Mouse (Mus musculus) cerebellum, adult 2 months (tissue): ENCODE data around the gene AC124502.3. TPM values are rescaled to one million over a fixed set of nuclear protein-coding genes. Genes with fewer than 3 reads are reported as not detected.
A peak's percentile ranks its signal among the peaks of the same experiment; 100 is the strongest.

Source experiments
- DNase-seq, 2 experiments: peaks; one replicate each; pipeline ENCODE4 v3.0.0; 2021
- H3K27ac ChIP-seq: fragments of 200-500 bp; 2 replicates; pipeline ENCODE4 v1.5.1; 2012; ENCODE audit warnings: low read length, control low read depth, inconsistent platforms; ENCODE audit not compliant: insufficient read depth
- H3K27me3 ChIP-seq: fragments of 200-500 bp; 2 replicates; pipeline ENCODE4 v1.6.1; 2012; ENCODE audit warnings: inconsistent platforms, mild to moderate bottlenecking, low read length, moderate library complexity; ENCODE audit not compliant: control insufficient read depth, insufficient read depth
- H3K4me1 ChIP-seq: fragments of 200-500 bp; 2 replicates; pipeline ENCODE4 v1.6.1; 2011; ENCODE audit warnings: low read length; ENCODE audit not compliant: control insufficient read depth, insufficient read depth
- H3K4me3 ChIP-seq: fragments of 200-500 bp; replicated peaks from 2 replicates; pipeline ENCODE3; 2011; ENCODE audit warnings: mild to moderate bottlenecking, low read depth, low read length, control low read depth; ENCODE audit not compliant: insufficient read depth
- CTCF ChIP-seq: fragments of 200-500 bp; IDR thresholded peaks from 2 replicates; pipeline ENCODE4 v1.5.1; 2011; ENCODE audit warnings: low read depth, mild to moderate bottlenecking, control low read depth, low read length, moderate library complexity, borderline replicate concordance; ENCODE audit not compliant: insufficient read depth
- POLR2A ChIP-seq: fragments of 200-500 bp; IDR thresholded peaks from 2 replicates; pipeline ENCODE4 v1.6.1; 2011; ENCODE audit warnings: low read length, control low read depth, borderline replicate concordance; ENCODE audit not compliant: insufficient read depth
- WGBS: fragments of 180-500 bp; shearing (Covaris S2); methylation state at CpG from one replicate; pipeline ENCODE4 v1.1.7; 2018; 5-methylcytosine and 5-hydroxymethylcytosine counted together
- polyA plus RNA-seq: library from polyadenylated mRNA; depleted of rRNA; stranded (reverse); fragments of >200 nt; gene quantifications from 2 replicates; pipeline ENCODE4 v1.2.3, GENCODE M21; 2012

Gene AC124502.3
- polyA plus RNA-seq, 1 experiment: 5.0 TPM

DNA sequence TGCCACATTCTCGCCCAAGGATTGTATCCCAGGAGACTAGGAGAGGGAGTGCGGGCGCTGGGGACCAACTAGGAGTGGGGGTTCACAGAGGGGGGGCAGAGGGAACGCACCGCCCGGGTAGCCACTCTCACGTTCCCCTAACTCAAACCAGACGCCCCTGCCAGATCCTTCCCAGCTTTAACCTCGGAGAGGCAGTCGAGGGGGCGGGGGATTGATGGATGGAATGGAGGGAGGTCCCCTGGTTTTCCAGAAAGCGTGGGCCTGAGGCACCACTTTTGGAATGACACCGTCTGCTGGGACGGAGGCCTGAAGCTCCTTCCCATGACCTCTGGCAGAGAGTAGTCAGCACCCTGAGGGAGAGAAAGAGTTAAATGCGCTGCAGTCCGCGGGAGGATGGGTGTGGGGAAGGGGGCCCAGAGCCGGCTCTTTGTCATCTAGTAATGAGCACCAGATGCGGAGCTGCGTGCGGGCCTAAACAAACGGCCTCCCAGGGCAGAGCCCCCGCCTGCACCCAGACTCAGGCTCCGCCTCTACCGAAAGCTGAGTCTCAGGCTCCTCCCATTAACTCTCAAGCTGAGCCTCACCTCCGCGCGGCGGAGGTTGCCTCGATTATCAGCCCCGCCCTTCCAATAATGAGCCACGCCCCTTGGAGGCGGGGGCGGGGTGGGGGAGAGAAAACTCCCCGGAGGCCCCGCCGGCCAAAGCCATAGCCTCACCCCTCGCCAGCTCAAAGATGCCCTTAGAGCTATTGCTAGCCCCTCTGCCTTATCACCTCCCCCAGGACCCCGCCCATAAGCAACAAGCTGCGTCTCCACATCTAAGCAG is 33.1 kb downstream of the AC124502.3 start:
- H3K27ac ChIP-seq: no peak overlapping the region
- WGBS: 7% methylated on average over 37 of the region's 40 CpGs
- peaks cover 10% of the 10 kb centered on the region for H3K4me1 ChIP-seq
- DNase-seq: peak in 1 of 2 experiments; percentile 48
- peak overlapping the region; percentile 23 for H3K4me3 ChIP-seq
- TF ChIP-seq CTCF (no peak), POLR2A (no peak)
- no peaks in the 10 kb centered on the region for H3K27me3 ChIP-seq

DNA sequence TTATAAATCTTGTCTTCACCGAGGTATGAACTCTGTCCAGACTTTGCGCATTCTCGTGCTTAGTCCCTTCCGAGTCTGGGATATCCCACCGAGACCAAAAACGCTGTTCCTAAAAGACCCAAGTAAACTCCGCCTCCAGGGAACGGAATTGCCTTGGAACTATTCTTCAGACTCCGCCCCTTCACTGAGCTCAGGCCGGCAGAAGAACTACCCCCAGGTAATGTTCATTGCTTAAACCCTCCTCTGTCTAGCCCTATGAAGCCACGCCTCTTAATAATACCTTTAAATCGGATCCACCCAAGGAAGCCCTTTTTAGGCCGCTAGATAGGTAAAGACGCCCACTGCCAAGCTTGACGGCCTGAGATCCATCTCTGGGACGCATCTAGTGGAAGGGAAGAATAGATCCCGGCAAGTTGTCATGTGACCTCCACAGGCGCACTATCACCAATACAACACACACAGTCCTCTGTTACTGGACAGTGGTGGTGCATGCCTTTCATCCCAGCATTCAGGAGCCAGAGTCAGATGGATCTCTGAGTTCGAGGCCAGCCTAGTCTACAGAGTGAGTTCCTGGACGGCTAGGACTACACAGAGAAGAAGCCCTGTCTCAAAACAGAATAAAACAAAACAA is 33.8 kb downstream of the AC124502.3 start:
- WGBS: 7% methylated on average over 20 of the region's 20 CpGs
- peaks cover 7% of the 10 kb centered on the region for H3K4me1 ChIP-seq
- H3K27me3 ChIP-seq: no peaks in the 10 kb centered on the region
- H3K4me3 ChIP-seq: peak overlapping the region; percentile 11
- no peak for DNase-seq
- TF ChIP-seq POLR2A (no peak), CTCF (no peak)
- H3K27ac ChIP-seq: no peak overlapping the region

DNA sequence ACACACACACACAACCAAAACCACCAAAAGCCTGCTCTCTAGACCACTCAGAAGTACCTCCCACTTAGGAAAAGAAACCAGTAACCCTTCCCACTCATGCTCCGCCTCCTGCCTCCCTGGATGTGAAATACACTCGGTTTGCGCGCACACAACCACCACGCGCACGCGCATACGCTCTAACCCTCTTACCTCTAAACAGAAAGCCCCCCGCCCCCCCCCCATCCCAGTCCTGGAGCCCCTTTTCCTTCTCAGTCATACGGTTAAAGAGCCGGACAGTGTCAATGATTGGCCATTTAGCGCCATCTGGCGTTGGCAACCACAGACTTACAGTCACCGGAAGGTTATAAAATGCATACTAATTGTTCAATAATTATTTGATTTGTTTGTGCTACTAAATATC is 34.3 kb downstream of the AC124502.3 start:
- WGBS: 2% methylated on average over 15 of the region's 15 CpGs
- H3K27ac ChIP-seq: no peak overlapping the region
- H3K27me3 ChIP-seq: no peaks in the 10 kb centered on the region
- no peak for TF ChIP-seq POLR2A
- TF ChIP-seq CTCF: peak; percentile 66; the same call in 1 of the 2 replicates
- peak; percentile 45 to 53 for DNase-seq
- H3K4me3 ChIP-seq: no peak overlapping the region
- H3K4me1 ChIP-seq: peaks cover 7% of the 10 kb centered on the region

DNA sequence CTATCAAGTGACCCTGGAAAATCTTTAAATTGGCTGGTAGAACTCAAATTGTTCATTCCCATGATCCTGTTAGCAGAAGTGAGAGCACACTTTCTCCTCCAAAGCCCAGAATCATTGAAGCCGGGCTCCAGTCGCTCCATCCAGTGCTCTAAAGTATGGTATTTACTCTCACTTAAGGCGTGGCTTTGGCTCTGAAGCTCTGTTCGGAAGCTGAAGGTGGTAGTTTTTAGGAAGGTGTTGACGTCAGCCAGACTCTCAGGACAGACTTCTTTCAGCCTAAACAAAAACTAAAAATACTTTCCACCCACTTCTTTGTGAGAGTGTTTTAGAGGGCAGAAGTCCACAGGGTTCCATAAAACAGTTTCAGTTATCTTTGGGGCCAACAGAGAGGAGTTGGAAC is 34.8 kb downstream of the AC124502.3 start:
- Histone ChIP-seq H3K27me3 (no peaks in the 10 kb centered on the region), H3K27ac (no peak overlapping the region), H3K4me1 (peaks cover 5% of the 10 kb centered on the region), H3K4me3 (no peak overlapping the region)
- DNase-seq: no peak
- TF ChIP-seq POLR2A (no peak), CTCF (no peak)
- WGBS: 52% methylated on average over 5 of the region's 5 CpGs

DNA sequence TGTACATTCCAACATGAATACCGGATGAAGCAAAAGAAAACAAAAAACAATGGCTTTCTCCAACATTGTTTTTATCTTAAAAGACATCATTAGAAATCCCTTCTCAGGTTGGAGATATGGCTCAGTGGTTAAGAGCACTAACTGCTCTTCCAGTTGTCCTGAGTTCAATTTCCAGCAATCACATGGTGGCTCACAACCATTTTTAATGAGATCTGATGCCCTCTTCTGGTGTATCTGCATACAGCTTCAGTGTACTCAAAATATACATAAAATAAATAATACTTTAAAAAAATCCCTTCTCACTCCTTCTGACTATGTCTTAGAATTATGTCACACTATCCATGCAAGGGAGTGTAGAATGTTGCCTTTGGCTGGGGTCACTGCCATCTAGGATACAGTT is 40.6 kb downstream of the AC124502.3 start:
- 96% methylated on average over 1 of the region's 1 CpGs for WGBS
- H3K4me1 ChIP-seq: peaks cover 9% of the 10 kb centered on the region
- no peak overlapping the region for H3K4me3 ChIP-seq
- DNase-seq: no peak
- no peaks in the 10 kb centered on the region for H3K27me3 ChIP-seq
- H3K27ac ChIP-seq: no peak overlapping the region
- TF ChIP-seq POLR2A: no peak
- no peak for TF ChIP-seq CTCF

DNA sequence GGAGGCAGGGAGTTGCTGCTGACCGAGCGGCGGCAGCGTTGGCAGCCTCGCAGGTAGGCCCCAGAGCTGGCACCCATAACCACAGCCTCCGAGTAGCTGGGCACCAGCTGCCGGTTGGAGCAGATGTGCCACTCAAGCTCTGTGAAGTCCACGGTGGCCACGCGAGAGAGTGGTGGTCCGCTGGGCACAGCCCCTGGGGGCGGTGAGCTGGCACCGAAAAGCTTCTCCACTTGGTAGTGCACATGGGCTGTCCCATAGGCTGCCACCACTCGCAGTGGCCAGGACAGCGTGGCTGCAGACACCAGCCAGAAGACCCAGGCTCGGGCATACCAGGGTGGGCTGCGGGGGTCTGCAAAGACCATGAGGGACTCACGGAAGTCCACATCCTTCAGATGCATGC is 43.3 kb downstream of the AC124502.3 start:
- no peak overlapping the region for H3K4me3 ChIP-seq
- no peak overlapping the region for H3K27ac ChIP-seq
- TF ChIP-seq CTCF (no peak), POLR2A (no peak)
- H3K27me3 ChIP-seq: no peaks in the 10 kb centered on the region
- DNase-seq: no peak
- H3K4me1 ChIP-seq: peaks cover 10% of the 10 kb centered on the region
- WGBS: 45% methylated on average over 18 of the region's 18 CpGs

DNA sequence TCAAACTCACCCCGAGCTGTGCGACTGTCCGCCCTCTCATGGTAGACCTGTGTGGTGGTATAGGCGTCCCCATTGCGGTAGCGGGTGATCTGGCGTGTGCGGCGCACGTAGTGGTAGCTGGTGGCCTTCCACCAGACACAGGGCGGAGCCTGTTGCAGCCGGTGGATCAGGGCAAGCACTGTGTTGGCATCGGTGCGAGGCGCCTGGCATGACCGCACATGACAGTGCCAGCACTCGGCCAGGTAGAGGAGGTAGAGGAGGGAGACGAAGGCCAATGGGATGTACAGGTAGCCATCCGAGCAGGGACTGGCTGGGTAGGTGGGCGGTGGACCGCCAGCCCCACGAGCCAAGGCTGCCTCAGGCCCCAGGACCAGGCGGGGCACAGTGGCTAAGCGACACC is 43.9 kb downstream of the AC124502.3 start:
- H3K27me3 ChIP-seq: no peaks in the 10 kb centered on the region
- 60% methylated on average over 24 of the region's 24 CpGs for WGBS
- peak in 1 of 2 experiments; percentile 60 for DNase-seq
- H3K27ac ChIP-seq: no peak overlapping the region
- no peak for TF ChIP-seq POLR2A
- no peak for TF ChIP-seq CTCF
- peaks cover 10% of the 10 kb centered on the region for H3K4me1 ChIP-seq
- no peak overlapping the region for H3K4me3 ChIP-seq
